Mouse (Mus musculus) ES-Bruce4 (cell line): ENCODE results near the gene Hfm1.

Experiments
- CTCF ChIP-seq: IDR thresholded peaks from one replicate; pipeline ENCODE4 v1.8.1; 2011; ENCODE audit warnings: low read depth, low read length
- EP300 ChIP-seq: IDR thresholded peaks from 2 replicates; pipeline ENCODE4 v1.6.1; 2011; ENCODE audit warnings: low read depth, low read length; ENCODE audit not compliant: insufficient read depth
- POLR2A ChIP-seq: IDR thresholded peaks from one replicate; pipeline ENCODE4 v1.8.1; 2011; ENCODE audit warnings: low read length; ENCODE audit not compliant: insufficient read depth

DNA sequence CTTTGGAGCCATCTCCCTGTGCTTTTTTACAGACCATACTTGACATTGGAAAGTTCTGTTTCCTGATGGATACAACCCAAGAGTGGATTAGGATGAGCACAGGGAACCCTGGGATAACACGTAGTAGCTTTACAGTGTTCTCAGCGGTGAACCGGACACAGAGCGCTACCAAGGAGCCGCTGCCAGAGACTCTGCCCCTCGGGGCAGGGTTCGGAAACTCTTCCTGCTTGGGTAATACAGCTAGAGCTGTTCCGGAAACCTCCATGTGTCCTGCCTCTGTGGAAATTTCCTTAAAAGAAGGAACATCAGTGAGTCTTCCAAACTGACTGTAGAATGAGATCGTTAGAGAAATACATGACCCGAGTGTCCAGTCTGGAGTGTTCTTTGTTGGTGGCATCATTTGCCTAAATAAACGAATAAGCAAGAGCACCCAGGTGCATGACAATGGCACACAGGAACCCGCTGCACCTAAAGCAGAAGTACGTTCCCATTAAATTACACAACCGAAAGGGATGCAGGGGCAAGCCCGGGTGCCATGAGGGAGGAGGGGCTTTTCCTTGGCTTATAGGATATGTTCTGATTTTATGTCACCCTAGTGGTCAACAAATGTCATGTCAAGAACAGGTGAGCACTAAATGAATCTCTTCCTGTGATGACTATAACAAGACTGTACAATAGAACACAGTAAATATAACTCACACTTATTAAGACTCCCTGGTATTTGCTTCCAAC lies 110.0 kb downstream of the Hfm1 start:
- TF ChIP-seq POLR2A (no peak), EP300 (no peak), CTCF (no peak)
